Mouse (Mus musculus) left cerebral cortex, adult 18-20 months (tissue): ENCODE data around the gene Pde6b. TPM values are rescaled to one million over a fixed set of nuclear protein-coding genes. Genes with fewer than 3 reads are reported as not detected.

Experiments used
- DNase-seq, 2 experiments: peaks; one replicate each; pipeline ENCODE4 v3.0.0; 2021 to 2022; ENCODE audit warnings: low spot score in 2 of 2, mixed read lengths in 1 of 2
- total RNA-seq, 2 experiments: library from RNA; stranded (reverse); gene quantifications; 2 replicates each; pipeline ENCODE4 v1.2.3; 2021

The Pde6b gene
- total RNA-seq, 2 experiments from 2014 or later = 0.42 to 0.66 TPM

- peak; percentile 35 to 41 for DNase-seq
These were observed 1.7 kb upstream of the Pde6b start for GRCm38 (mm10) chr5:108386449-108386848.

DNA sequence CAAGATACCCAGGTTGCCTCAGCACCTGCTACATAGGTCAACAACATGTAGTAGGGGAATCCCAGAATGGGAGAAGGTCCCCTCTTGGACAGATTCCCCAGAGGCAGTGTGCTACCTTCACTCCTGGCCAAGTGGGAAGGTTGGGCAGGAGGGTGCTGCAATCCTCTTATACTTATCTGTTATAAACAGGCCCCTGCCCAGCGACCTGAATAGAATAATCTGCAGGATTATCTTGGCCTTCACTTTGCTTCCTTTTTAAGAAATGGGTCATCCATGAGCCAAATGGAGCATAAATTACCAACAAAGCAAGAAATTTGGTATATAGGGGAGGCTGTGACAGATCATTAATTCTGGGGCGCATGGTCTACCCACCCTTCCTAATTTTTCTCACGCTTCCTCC is 1.6 kb downstream of the Pde6b start:
- DNase-seq = no peak

DNA sequence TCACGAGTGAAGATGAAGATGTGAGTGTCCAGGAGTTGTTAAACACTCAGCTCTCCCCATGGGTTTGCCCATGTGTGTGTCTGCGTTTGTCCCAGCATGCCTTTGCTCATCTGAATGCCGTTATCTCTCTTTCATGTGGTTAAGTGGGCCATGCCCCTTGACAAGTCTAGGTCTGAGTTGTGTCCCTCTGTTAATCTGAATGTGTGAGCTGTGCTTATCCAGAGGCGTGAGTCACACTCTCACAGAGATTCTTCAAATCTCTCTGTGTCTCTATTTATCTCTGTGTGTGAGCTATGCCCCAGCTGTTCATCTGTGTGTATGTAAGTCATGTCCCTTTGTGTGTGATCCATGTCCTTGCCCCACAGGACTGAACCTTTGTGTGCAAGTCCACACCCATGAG is 15.3 kb downstream of the Pde6b start:
- DNase-seq = no peak

GRCm38 (mm10) chr5:108405460-108405859 is 17.3 kb downstream of the Pde6b start:
- DNase-seq = no peak

DNA sequence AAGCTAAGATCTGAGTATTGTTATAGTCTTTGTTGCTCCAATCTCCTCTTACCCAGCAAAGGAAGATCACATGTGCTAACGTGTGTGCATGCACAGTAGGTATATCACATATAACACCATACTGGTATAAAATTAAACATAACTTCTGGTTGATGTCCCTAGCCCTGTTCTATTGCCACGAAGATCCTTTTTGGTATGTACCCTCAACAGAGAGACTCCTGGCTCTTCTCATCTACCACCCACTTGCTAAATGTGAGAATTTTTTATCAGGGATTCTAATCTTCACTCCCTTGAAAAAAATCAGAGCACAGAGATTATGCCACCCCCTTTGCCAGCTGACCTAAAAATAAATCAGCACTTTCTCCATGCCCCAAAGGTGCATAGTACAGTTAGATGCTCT is 18.8 kb downstream of the Pde6b start:
- DNase-seq = no peak

GRCm38 (mm10) chr5:108414711-108415110 is 26.5 kb downstream of the Pde6b start:
- no peak for DNase-seq

- DNase-seq = no peak
These were observed 34.5 kb downstream of the Pde6b start for GRCm38 (mm10) chr5:108422741-108423140.

GRCm38 (mm10) chr5:108423427-108423826 is 35.2 kb downstream of the Pde6b start:
- no peak for DNase-seq

GRCm38 (mm10) chr5:108427186-108427585 is 39.0 kb downstream of the Pde6b start:
- DNase-seq = peak; percentile 35 to 56

- no peak for DNase-seq
These were observed 43.0 kb downstream of the Pde6b start for GRCm38 (mm10) chr5:108431196-108431595.

DNA sequence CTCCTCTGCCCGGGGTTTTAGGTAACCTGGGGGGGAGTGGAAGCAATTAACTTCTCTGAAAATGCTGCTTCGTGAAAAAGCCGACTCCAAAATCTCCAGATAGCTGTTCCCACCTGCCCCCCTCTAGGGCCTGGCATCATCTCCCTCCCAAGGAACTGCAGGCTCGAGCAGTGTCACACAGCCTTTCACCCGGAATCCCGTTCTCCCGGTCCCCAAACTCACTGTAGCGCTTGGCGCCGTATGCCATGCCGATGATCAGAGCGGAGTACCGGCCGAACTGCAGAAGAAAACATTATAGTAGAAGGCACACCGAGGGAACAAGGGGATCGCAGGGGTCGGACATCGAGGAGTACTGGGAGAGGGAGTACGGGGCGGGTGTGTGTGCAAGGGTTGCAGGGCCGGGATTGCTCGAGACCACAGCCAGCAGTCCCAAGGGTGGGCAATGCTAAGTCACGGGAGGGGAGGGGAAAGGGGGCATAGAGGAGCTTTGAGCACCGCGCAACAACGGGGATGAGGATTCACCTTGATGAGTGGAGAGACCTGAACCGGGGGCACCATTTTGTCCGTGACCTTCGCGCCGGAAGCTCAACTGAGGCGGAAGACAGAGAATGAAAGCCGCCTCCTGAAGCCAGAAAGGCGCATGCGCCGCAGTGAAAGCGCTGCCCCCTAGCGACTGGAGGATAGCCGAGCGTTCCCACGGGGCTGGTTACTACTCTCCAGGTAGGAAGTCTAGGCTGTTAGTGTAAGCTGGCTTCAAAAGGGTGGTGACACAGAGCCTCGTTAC is 45.8 kb downstream of the Pde6b start, which contains the start of gene Atp5k:
Gene Atp5k (minus strand): TSS at position 645 of the 784 bp plus-strand sequence.
- DNase-seq = peak; percentile 95

GRCm38 (mm10) chr5:108436101-108436500 is 47.9 kb downstream of the Pde6b start:
- no peak for DNase-seq

DNA sequence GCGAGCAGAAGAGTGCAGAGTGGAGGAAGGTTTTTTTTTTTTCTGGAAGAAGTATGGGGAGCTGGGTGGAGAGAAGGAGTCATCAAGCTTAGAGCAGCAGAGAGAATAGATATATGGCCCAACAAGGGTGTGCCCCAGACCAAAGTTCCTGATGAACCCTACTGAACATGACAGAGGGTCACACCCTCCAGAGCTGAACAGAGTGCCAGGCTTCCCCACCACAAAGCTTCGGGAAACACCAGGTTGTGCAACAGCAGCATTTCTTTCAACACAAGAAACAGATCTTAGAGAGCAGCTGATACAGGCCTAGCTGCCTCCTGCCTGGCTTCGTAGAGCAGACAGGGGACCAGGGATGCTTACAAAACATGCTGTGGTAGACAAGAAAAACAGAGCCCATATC is 58.8 kb downstream of the Pde6b start:
- no peak for DNase-seq

GRCm38 (mm10) chr5:108447857-108448256 is 59.7 kb downstream of the Pde6b start:
- DNase-seq = no peak

DNA sequence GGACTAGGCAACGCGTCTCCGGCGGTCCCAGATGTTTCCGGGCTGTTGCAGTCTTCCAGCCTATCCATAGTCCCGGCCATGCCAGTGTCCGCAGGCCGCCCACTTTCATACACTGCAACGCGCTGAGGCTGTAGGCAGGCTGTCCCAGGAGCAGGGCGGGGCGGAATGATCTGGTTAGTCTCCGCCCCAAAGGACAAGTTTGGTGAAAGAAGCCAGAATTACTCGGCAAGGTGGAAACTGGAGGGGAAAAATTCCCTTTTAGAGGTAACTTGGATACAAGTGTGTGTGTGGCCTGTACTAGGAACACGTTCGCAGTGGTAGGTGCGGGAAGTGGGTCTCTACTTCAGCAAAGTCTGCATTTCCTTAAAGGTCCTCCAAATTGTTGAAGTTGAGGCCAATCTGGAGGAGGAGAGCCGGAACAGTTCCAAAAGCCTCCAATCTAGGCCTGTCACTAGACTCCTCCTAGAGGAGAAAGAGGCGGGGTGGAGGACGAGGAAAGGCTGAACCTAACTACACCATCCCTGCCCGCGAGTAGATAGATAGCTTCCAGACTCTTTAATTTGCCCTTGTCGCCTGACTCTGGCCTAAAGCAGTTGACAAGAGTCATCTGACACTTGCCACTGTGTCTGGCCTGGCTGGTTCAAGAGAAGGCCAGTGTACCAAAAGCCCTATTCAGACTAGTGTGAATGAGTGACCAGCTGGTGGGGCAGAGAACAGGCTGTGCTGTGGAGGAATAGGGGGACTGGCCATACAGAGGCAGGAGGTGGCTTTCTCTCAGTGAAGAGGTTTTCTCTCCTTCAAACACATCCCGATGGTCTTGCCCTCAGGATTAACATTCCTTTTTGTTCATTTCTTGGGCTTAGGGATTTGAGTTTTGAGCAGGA is 60.8 kb downstream of the Pde6b start, which contains the start of gene Mfsd7a:
Gene Mfsd7a (minus strand): TSS at position 107 of the 884 bp plus-strand sequence.
- peak in 1 of 2 experiments; percentile 14 for DNase-seq

- no peak for DNase-seq
These were observed 62.8 kb downstream of the Pde6b start for GRCm38 (mm10) chr5:108450837-108451540.

GRCm38 (mm10) chr5:108451611-108452010 is 63.4 kb downstream of the Pde6b start:
- DNase-seq = no peak

DNA sequence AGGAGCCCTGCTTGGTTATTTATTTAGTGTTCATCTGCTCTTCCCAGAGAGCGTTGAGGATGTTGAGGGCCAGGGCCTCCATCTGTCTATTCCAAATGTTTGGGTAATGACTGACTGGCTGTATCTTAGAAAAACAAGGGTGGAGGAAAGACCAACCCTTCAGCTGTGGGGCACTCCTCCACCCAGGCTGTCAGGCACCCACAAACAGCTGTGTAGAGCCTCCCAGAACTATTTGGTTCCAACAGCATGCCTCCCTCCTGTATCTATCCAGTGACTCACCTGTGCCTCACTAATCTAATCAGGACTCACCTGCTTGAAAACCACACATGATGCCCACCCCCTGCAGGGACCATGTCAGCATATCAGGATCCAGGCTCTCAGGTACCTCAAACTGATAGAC is 64.2 kb downstream of the Pde6b start:
- no peak for DNase-seq

DNA sequence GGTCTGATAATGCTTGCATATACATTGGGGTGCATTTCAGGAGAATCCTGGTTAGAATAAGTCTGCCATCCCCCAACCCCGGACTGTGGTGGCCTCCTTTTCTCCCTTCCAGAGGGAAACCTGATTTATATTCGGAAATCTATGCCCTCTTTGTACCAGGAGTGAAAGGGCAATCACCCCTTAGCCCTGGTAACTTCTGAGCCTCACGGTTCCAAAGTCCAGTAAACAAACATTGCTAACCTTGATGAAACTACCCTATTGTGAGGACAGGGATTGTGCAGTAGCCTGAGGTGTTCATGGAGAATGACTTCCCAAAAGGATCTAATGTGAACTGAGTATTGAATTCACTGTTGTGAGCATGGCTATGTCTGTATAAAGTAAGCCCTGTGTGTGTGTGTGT is 65.9 kb downstream of the Pde6b start:
- no peak for DNase-seq

GRCm38 (mm10) chr5:108458706-108459105 is 70.5 kb downstream of the Pde6b start:
- no peak for DNase-seq

DNA sequence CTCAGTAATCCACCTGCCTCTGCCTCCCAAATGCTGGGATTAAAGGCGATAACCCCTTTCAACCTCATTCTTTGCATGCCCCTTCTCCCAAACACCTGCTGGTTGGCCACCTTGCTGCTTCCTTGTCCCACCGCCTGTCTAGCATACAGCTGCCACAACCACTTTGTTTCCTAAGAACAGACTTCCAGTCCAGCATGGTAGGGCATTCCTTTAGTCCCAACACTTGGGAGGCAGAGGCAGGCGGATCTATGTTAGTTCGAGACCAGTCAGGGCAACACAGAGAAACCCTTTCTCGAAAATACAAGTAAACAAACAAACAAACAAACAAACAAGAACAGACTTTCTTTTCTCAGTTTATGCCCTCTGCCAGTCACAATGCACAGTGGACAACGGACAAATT is 72.3 kb downstream of the Pde6b start:
- no peak for DNase-seq
